In genomic region chr1:78197351-78198234, GRCm38 (mm10) we compare ENCODE assay signal across 8 mouse cellular contexts. TPM values are rescaled to one million over a fixed set of nuclear protein-coding genes. Genes with fewer than 3 reads are reported as not detected.
A peak's percentile ranks its signal among the peaks of the same experiment; 100 is the strongest.
DNase-seq lines count a peak whose midpoint lies in the region; ATAC-seq and TF ChIP-seq lines count a peak whose summit lies in the region.

No protein-coding gene starts in this region.

- H3K36me3 ChIP-seq in lung, embryonic 16.5 days (ENCODE audit: control insufficient read depth, insufficient read depth, low read length) = no peaks in the 10 kb centered on the region
- no peaks in the 10 kb centered on the region for H3K36me3 ChIP-seq in liver, embryonic 12.5 days
- H3K36me3 ChIP-seq in stomach, postnatal 0 days (ENCODE audit: control insufficient read depth, insufficient read depth, low read length) = no peaks in the 10 kb centered on the region

- peak overlapping the region; percentile 33 for H3K4me3 ChIP-seq in lung, embryonic 16.5 days (ENCODE audit: low read length)
- peak overlapping the region; percentile 29; the same call in 1 of the 2 replicates for H3K4me3 ChIP-seq in liver, embryonic 12.5 days
- peak overlapping the region; percentile 29 for H3K4me3 ChIP-seq in stomach, postnatal 0 days (ENCODE audit: low read depth, low read length)

- no peak overlapping the region for H3K9ac ChIP-seq in lung, embryonic 16.5 days (ENCODE audit: low read length)
- no peak overlapping the region for H3K9ac ChIP-seq in liver, embryonic 12.5 days
- H3K9ac ChIP-seq in stomach, postnatal 0 days (ENCODE audit: low read length) = no peak overlapping the region

- no peak for TF ChIP-seq EP300 in stomach, postnatal 0 days (optimal IDR thresholded peaks at IDR 0.05)

- peak overlapping the region; percentile 46; the same call in 1 of the 2 replicates for H3K4me2 ChIP-seq in lung, embryonic 16.5 days (ENCODE audit: low read depth, low read length)
- H3K4me2 ChIP-seq in liver, embryonic 12.5 days = peak overlapping the region; percentile 46; the same call in 1 of the 2 replicates
- H3K4me2 ChIP-seq in stomach, postnatal 0 days (replicated peaks; ENCODE audit: low read depth) = peak overlapping the region; percentile 41

- no peaks in the 10 kb centered on the region for H3K9me3 ChIP-seq in lung, embryonic 16.5 days (ENCODE audit: control insufficient read depth, low read length)
- H3K9me3 ChIP-seq in liver, embryonic 12.5 days (replicated peaks) = no peaks in the 10 kb centered on the region
- H3K9me3 ChIP-seq in stomach, postnatal 0 days (ENCODE audit: control insufficient read depth, low read length) = no peaks in the 10 kb centered on the region

- 2% methylated on average over 21 of the region's 21 CpGs for WGBS in lung, embryonic 16.5 days
- WGBS in liver, embryonic 12.5 days (ENCODE audit: insufficient replicate concordance) = 1% methylated on average over 21 of the region's 21 CpGs
- WGBS in stomach, postnatal 0 days = 4% methylated on average over 21 of the region's 21 CpGs

- no peak overlapping the region for H3K27ac ChIP-seq in lung, embryonic 16.5 days (ENCODE audit: low read length)
- H3K27ac ChIP-seq in liver, embryonic 12.5 days = no peak overlapping the region
- H3K27ac ChIP-seq in stomach, postnatal 0 days (replicated peaks) = no peak overlapping the region

- peaks cover 9% of the 10 kb centered on the region for H3K4me1 ChIP-seq in lung, embryonic 16.5 days (replicated peaks; ENCODE audit: control insufficient read depth, insufficient read depth, low read length)
- peaks cover 10% of the 10 kb centered on the region; the same call in 1 of the 2 replicates for H3K4me1 ChIP-seq in liver, embryonic 12.5 days
- H3K4me1 ChIP-seq in stomach, postnatal 0 days (replicated peaks; ENCODE audit: control insufficient read depth, insufficient read depth) = no peaks in the 10 kb centered on the region; the same call in 1 of the 2 replicates

- peak; percentile 40 for DNase-seq in embryo, embryonic 10 days (ENCODE audit: low spot score)
- DNase-seq in embryo, embryonic 9.5 days (ENCODE audit: extremely low spot score) = no peak
- no peak for DNase-seq in lung, postnatal 25 days (ENCODE audit: low spot score)
- no peak for DNase-seq in stomach, postnatal 0 days (ENCODE audit: low spot score)
- no peak for DNase-seq in thymus, postnatal 36 days
- no peak for DNase-seq in kidney, adult 18-20 months

- ATAC-seq in lung, embryonic 16.5 days (ENCODE audit: low read depth) = no peak
- no peak for ATAC-seq in liver, embryonic 12.5 days
- ATAC-seq in stomach, postnatal 0 days (ENCODE audit: low FRiP score, low TSS enrichment) = no peak

- peaks cover 88% of the 10 kb centered on the region for H3K27me3 ChIP-seq in lung, embryonic 16.5 days (ENCODE audit: control insufficient read depth, insufficient read depth, low read depth, low read length)
- H3K27me3 ChIP-seq in liver, embryonic 12.5 days (replicated peaks) = peaks cover 99% of the 10 kb centered on the region
- peaks cover 37% of the 10 kb centered on the region; the same call in 1 of the 2 replicates for H3K27me3 ChIP-seq in stomach, postnatal 0 days (ENCODE audit: control insufficient read depth, insufficient read depth, low read length)

- no peak for TF ChIP-seq CTCF in stomach, postnatal 0 days (IDR thresholded peaks at IDR 0.05; ENCODE audit: low read depth)

RNA-seq across cellular contexts. Expression of gene Pax3, which starts 0.7 kb away (rescaled TPM):
- polyA plus RNA-seq in lung, embryonic 16.5 days (2015; fragmentation: Nextera tagmentation; extraction: Ambion mirVana) = not detected in 2 replicates
- polyA plus RNA-seq in liver, embryonic 12.5 days (2016; fragmentation: Nextera tagmentation; extraction: Ambion mirVana) = 0.04 TPM in 1 of 2 replicates, not detected in the other
- not detected in 2 replicates for polyA plus RNA-seq in stomach, postnatal 0 days (2015; fragmentation: Nextera tagmentation; extraction: Ambion mirVana)
